Mouse (Mus musculus): ENCODE measurements around the gene 4930402H24Rik. TPM values are rescaled to one million over a fixed set of nuclear protein-coding genes. Genes with fewer than 3 reads are reported as not detected.
A peak's percentile ranks its signal among the peaks of the same experiment; 100 is the strongest.

4930402H24Rik gene
- total RNA-seq, 2 experiments from 2014 or later: 30.1 to 32.7 TPM

- DNase-seq (ENCODE audit: low spot score in 2 of 2): no peak
Observed at GRCm38 (mm10) chr2:130677211-130677610, 229.0 kb downstream of the 4930402H24Rik start.

- peak; percentile 43 to 64 for DNase-seq (ENCODE audit: low spot score in 2 of 2)
Observed at GRCm38 (mm10) chr2:130667559-130667958, 238.6 kb downstream of the 4930402H24Rik start, which contains the start of gene Itpa. Itpa (plus strand) TSS chr2:130667610.

- peak; percentile 77 to 79 for DNase-seq (ENCODE audit: low spot score in 2 of 2)
Observed at GRCm38 (mm10) chr2:130664102-130664701, 242.0 kb downstream of the 4930402H24Rik start, which contains the start of gene Ddrgk1. Ddrgk1 (minus strand) TSS chr2:130664659.

- DNase-seq (ENCODE audit: low spot score in 2 of 2): no peak
Observed at GRCm38 (mm10) chr2:130663342-130663741, 242.9 kb downstream of the 4930402H24Rik start.

- no peak for DNase-seq (ENCODE audit: low spot score in 2 of 2)
Observed at GRCm38 (mm10) chr2:130658530-130658929, 247.7 kb downstream of the 4930402H24Rik start.

- DNase-seq (ENCODE audit: low spot score in 2 of 2): no peak
Observed at GRCm38 (mm10) chr2:130657541-130657940, 248.7 kb downstream of the 4930402H24Rik start.

- DNase-seq (ENCODE audit: low spot score in 2 of 2): no peak
Observed at GRCm38 (mm10) chr2:130656536-130656935, 249.7 kb downstream of the 4930402H24Rik start.

Other genes with a start within 250 kb of the 4930402H24Rik start
- gene Ddrgk1, start 241.7 kb downstream of the 4930402H24Rik start, total RNA-seq (2021): 100 to 1,000 TPM; 140 to 154 TPM
- gene Itpa, start 238.8 kb downstream of the 4930402H24Rik start, total RNA-seq (2021): 10 to 100 TPM; 34.1 to 40.9 TPM
- gene Slc4a11, start 208.9 kb downstream of the 4930402H24Rik start, total RNA-seq (2021): 1 to 10 TPM; 2.3 to 3.6 TPM
- gene Atrn, start 89 bp upstream of the 4930402H24Rik start, total RNA-seq (2021): 10 to 100 TPM; 37.7 to 37.8 TPM
- gene Gfra4, start 136.7 kb upstream of the 4930402H24Rik start, total RNA-seq (2021): 10 to 100 TPM; 10.1 to 11.4 TPM
- 1 to 10 TPM; 5.6 to 6.8 TPM for gene Adam33, start 157.4 kb upstream of the 4930402H24Rik start, total RNA-seq (2021)
- gene Siglec1, start 180.4 kb upstream of the 4930402H24Rik start, total RNA-seq (2021): 1 to 10 TPM; 2.6 to 3.0 TPM
- gene Hspa12b, start 220.9 kb upstream of the 4930402H24Rik start, total RNA-seq (2021): 10 to 100 TPM; 20.7 to 23.0 TPM
- gene Gm11037, start 227.1 kb upstream of the 4930402H24Rik start, total RNA-seq (2021): not detected

Measured in adrenal gland, postnatal 4 days (tissue).